Mouse (Mus musculus) liver, embryonic 14.5 days (tissue): ENCODE results near the gene Smg8.

Source experiments
- CTCF ChIP-seq: IDR thresholded peaks from 2 replicates; pipeline ENCODE4 v1.5.1; 2016; ENCODE audit warnings: antibody characterized with exemption, low read depth, control low read depth
- EP300 ChIP-seq: IDR thresholded peaks from 2 replicates; pipeline ENCODE4 v1.6.1; 2016; ENCODE audit warnings: antibody characterized with exemption, low read depth

GRCm38 (mm10) chr11:87108409-87108754 lies 21.8 kb upstream of the Smg8 start, which contains the start of gene Prr11:
- TF ChIP-seq EP300: no peak
- no peak for TF ChIP-seq CTCF
